Mouse (Mus musculus) testis, adult 2 months (tissue): ENCODE data around the gene Mypn. TPM values are rescaled to one million over a fixed set of nuclear protein-coding genes. Genes with fewer than 3 reads are reported as not detected.

Experiments used
- H3K27ac ChIP-seq: fragments of 200-500 bp; 2 replicates; pipeline ENCODE4 v1.5.1; 2012; ENCODE audit warnings: low read depth, low read length; ENCODE audit not compliant: control insufficient read depth, insufficient read depth
- H3K27me3 ChIP-seq: fragments of 200-500 bp; 2 replicates; pipeline ENCODE4 v1.6.1; 2012; ENCODE audit warnings: mild to moderate bottlenecking, low read length, moderate library complexity; ENCODE audit not compliant: control insufficient read depth, insufficient read depth
- H3K36me3 ChIP-seq: fragments of 200-500 bp; 2 replicates; pipeline ENCODE4 v1.6.1; 2012; ENCODE audit warnings: mild to moderate bottlenecking, low read length; ENCODE audit not compliant: control insufficient read depth, insufficient read depth
- H3K4me1 ChIP-seq: fragments of 200-500 bp; 2 replicates; pipeline ENCODE4 v1.6.1; 2012; ENCODE audit warnings: low read length; ENCODE audit not compliant: control insufficient read depth, insufficient read depth
- H3K4me3 ChIP-seq: fragments of 200-500 bp; 2 replicates; pipeline ENCODE4 v1.5.1; 2012; ENCODE audit warnings: low read depth, mild to moderate bottlenecking, low read length, moderate library complexity, mixed read lengths; ENCODE audit not compliant: control insufficient read depth
- CTCF ChIP-seq: fragments of 200-500 bp; IDR thresholded peaks from 2 replicates; pipeline ENCODE4 v1.5.1; 2012; ENCODE audit warnings: low read depth, mild to moderate bottlenecking, inconsistent platforms, low read length, moderate library complexity; ENCODE audit not compliant: control insufficient read depth, insufficient read depth, insufficient replicate concordance
- POLR2A ChIP-seq: fragments of 200-500 bp; IDR thresholded peaks from 2 replicates; pipeline ENCODE4 v1.6.1; 2012; ENCODE audit warnings: low read depth, mild to moderate bottlenecking, inconsistent platforms, low read length, moderate library complexity; ENCODE audit not compliant: control insufficient read depth
- polyA plus RNA-seq: library from polyadenylated mRNA; depleted of rRNA; stranded (reverse); fragments of >200 nt; gene quantifications from 2 replicates; pipeline ENCODE4 v1.2.3, GENCODE M21; 2012

The Mypn gene
- polyA plus RNA-seq, 1 experiment = 3.2 TPM

DNA sequence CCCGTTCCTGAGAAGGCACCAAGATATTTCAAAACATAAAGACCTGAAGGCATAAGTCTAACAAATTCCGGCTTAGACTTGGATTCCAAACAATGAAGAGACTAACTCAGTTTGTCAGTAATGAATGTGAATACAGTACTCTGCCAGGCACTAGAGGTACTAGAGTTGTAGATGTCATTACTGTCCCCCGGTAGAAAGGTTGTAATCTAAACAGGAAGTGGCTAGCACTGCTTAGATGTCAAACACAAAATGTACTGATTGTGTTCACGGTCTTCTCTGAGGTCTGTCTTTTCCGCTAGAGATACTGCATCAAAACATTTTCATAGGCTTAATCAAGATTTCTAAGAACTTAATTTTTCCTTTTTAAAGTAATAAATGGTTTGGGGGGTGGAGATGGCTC is 27.9 kb upstream of the Mypn start:
- H3K36me3 ChIP-seq = no peaks in the 10 kb centered on the region

GRCm38 (mm10) chr10:63230854-63231253 is 27.1 kb upstream of the Mypn start:
- Histone ChIP-seq H3K36me3 (no peaks in the 10 kb centered on the region), H3K27ac (no peak overlapping the region), H3K27me3 (no peaks in the 10 kb centered on the region), H3K4me3 (no peak overlapping the region), H3K4me1 (no peaks in the 10 kb centered on the region)
- no peak for TF ChIP-seq POLR2A
- no peak for TF ChIP-seq CTCF

More for the DNA sequence above, 27.9 kb upstream of the Mypn start:
- Histone ChIP-seq H3K4me3 (no peak overlapping the region), H3K4me1 (no peaks in the 10 kb centered on the region), H3K27ac (no peak overlapping the region), H3K27me3 (no peaks in the 10 kb centered on the region)
- TF ChIP-seq CTCF (no peak), POLR2A (no peak)

GRCm38 (mm10) chr10:63230266-63230665 is 26.5 kb upstream of the Mypn start:
- TF ChIP-seq POLR2A (no peak), CTCF (no peak)
- H3K27me3 ChIP-seq = no peaks in the 10 kb centered on the region
- H3K4me3 ChIP-seq = no peak overlapping the region
- H3K36me3 ChIP-seq = no peaks in the 10 kb centered on the region
- H3K4me1 ChIP-seq = no peaks in the 10 kb centered on the region
- no peak overlapping the region for H3K27ac ChIP-seq

- no peaks in the 10 kb centered on the region for H3K36me3 ChIP-seq
- no peak overlapping the region for H3K4me3 ChIP-seq
- TF ChIP-seq POLR2A (no peak), CTCF (no peak)
- no peaks in the 10 kb centered on the region for H3K27me3 ChIP-seq
- no peaks in the 10 kb centered on the region for H3K4me1 ChIP-seq
- H3K27ac ChIP-seq = no peak overlapping the region
These were observed 20.6 kb upstream of the Mypn start for GRCm38 (mm10) chr10:63224341-63224740.

GRCm38 (mm10) chr10:63221081-63221783 is 17.5 kb upstream of the Mypn start:
- Histone ChIP-seq H3K27me3 (no peaks in the 10 kb centered on the region), H3K27ac (no peak overlapping the region), H3K4me3 (no peak overlapping the region), H3K36me3 (no peaks in the 10 kb centered on the region), H3K4me1 (no peaks in the 10 kb centered on the region)
- TF ChIP-seq CTCF (no peak), POLR2A (no peak)

- Histone ChIP-seq H3K4me3 (no peak overlapping the region), H3K27me3 (no peaks in the 10 kb centered on the region), H3K27ac (no peak overlapping the region), H3K36me3 (no peaks in the 10 kb centered on the region), H3K4me1 (no peaks in the 10 kb centered on the region)
- TF ChIP-seq POLR2A (no peak), CTCF (no peak)
These were observed 5.1 kb upstream of the Mypn start for GRCm38 (mm10) chr10:63208871-63209270.

DNA sequence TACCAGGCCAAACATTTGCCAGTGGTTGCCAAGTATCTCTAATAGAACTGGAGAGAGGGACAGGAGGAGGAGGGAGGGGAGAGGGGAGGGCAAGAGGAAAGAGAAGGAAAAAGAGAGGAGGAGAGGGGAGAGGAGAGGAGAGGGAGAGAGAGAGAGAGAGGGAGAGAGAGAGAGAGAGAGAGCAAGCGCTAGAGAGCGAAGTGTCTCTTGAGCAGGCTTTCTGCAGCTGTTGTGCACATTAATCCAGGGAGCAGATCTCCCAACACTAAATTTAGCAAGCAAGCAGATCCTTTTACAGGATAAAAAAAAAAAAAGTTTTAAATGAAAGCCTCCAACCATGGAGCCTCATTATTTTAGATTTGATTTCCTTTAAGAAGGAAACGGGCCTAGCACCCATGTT is 750 bp downstream of the Mypn start:
- Histone ChIP-seq H3K4me3 (no peak overlapping the region), H3K27me3 (no peaks in the 10 kb centered on the region), H3K27ac (no peak overlapping the region), H3K36me3 (no peaks in the 10 kb centered on the region), H3K4me1 (peaks cover 4% of the 10 kb centered on the region)
- TF ChIP-seq POLR2A (no peak), CTCF (no peak)

GRCm38 (mm10) chr10:63201534-63201933 is 2.2 kb downstream of the Mypn start:
- Histone ChIP-seq H3K27me3 (no peaks in the 10 kb centered on the region), H3K27ac (no peak overlapping the region), H3K4me1 (peaks cover 4% of the 10 kb centered on the region), H3K36me3 (no peaks in the 10 kb centered on the region), H3K4me3 (peak overlapping the region; percentile 81)
- TF ChIP-seq CTCF (no peak), POLR2A (no peak)
